Mouse (Mus musculus) thymus, adult 2 months (tissue): ENCODE data around the gene Szt2. TPM values are rescaled to one million over a fixed set of nuclear protein-coding genes. Genes with fewer than 3 reads are reported as not detected.

ENCODE experiments used
- DNase-seq: peaks from one replicate; pipeline ENCODE4 v3.0.0; 2021
- H3K27ac ChIP-seq: fragments of 200-500 bp; 2 replicates; pipeline ENCODE4 v1.5.1; 2012; ENCODE audit warnings: low read length, control low read depth; ENCODE audit not compliant: control insufficient read depth, insufficient read depth
- H3K27me3 ChIP-seq: fragments of 200-500 bp; 2 replicates; pipeline ENCODE4 v1.6.1; 2012; ENCODE audit warnings: mild to moderate bottlenecking, low read length, moderate library complexity, mixed read lengths; ENCODE audit not compliant: control insufficient read depth, insufficient read depth
- H3K36me3 ChIP-seq: fragments of 200-500 bp; 2 replicates; pipeline ENCODE4 v1.6.1; 2012; ENCODE audit warnings: mild to moderate bottlenecking, low read length, moderate library complexity; ENCODE audit not compliant: control insufficient read depth, insufficient read depth
- H3K4me1 ChIP-seq: fragments of 200-500 bp; replicated peaks from 2 replicates; pipeline ENCODE4 v1.6.1; 2012; ENCODE audit warnings: low read length; ENCODE audit not compliant: control insufficient read depth, insufficient read depth
- H3K4me3 ChIP-seq: fragments of 200-500 bp; 2 replicates; pipeline ENCODE4 v1.5.1; 2012; ENCODE audit warnings: mild to moderate bottlenecking, low read length, control low read depth, moderate library complexity; ENCODE audit not compliant: control insufficient read depth, insufficient read depth
- CTCF ChIP-seq: fragments of 200-500 bp; IDR thresholded peaks from 2 replicates; pipeline ENCODE4 v1.5.1; 2012; ENCODE audit warnings: mild to moderate bottlenecking, control low read depth, low read length, moderate library complexity, borderline replicate concordance; ENCODE audit not compliant: control insufficient read depth, poor library complexity, insufficient read depth; ENCODE audit errors: extremely low read depth
- POLR2A ChIP-seq: fragments of 200-500 bp; IDR thresholded peaks from 2 replicates; pipeline ENCODE4 v1.6.1; 2012; ENCODE audit warnings: mild to moderate bottlenecking, low read length, control low read depth, moderate library complexity; ENCODE audit not compliant: control insufficient read depth, poor library complexity, insufficient read depth; ENCODE audit errors: extremely low read depth
- WGBS: fragments of 180-500 bp; shearing (Covaris S2); methylation state at CpG from one replicate; pipeline ENCODE4 v1.1.7; 2018; 5-methylcytosine and 5-hydroxymethylcytosine counted together
- polyA plus RNA-seq: library from polyadenylated mRNA; depleted of rRNA; stranded (reverse); fragments of >200 nt; gene quantifications from 2 replicates; pipeline ENCODE4 v1.2.3, GENCODE M21; 2012; rRNA removed

Gene Szt2
- polyA plus RNA-seq, 1 experiment: 90.6 TPM

DNA sequence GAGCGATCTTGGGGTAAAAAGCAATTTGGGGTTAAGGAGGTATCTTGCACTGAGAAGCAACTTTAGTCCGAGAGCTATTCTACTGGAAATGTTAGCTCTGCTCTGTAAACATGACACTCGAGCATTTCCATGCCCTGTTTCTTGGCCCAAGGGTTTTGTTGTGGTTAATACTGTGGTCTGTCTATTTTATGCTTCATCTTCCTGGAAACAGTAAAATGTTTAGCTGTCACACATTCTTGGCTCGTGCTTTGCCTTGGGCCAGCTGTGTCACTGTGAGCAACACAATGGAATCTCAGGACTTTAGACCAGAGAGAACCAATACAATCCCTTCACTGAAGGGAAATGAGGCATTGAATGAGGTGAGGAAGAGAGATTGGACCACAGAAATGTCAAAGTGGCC is 77.3 kb downstream of the Szt2 start:
- DNase-seq: no peak
- Histone ChIP-seq H3K27me3 (no peaks in the 10 kb centered on the region), H3K4me3 (no peak overlapping the region), H3K4me1 (no peaks in the 10 kb centered on the region), H3K27ac (no peak overlapping the region), H3K36me3 (no peaks in the 10 kb centered on the region)
- 21% methylated on average over 4 of the region's 4 CpGs for WGBS
- no peak for TF ChIP-seq POLR2A
- TF ChIP-seq CTCF: no peak

DNA sequence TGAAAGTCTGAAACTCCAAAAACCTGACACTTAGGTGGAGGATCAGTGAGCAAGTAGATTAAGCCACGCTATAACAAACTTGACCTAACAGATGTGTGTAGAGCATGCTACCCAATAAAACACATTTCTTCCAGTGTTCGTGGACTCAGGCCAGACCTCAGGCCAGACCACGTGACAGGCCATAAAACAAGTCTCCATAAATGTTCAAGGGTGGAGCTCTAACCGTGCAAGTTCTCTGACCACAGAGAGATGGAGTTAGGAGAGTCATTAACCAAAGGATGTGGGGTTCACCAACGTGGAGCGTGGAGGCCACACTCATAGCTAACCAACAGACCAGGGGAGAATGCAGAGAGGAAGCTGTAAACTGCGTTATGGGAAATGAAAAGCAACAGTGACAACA is 82.6 kb downstream of the Szt2 start:
- Histone ChIP-seq H3K27ac (no peak overlapping the region), H3K36me3 (no peaks in the 10 kb centered on the region), H3K4me3 (no peak overlapping the region), H3K4me1 (no peaks in the 10 kb centered on the region), H3K27me3 (no peaks in the 10 kb centered on the region)
- WGBS: 13% methylated on average over 7 of the region's 7 CpGs
- DNase-seq: no peak
- no peak for TF ChIP-seq POLR2A
- TF ChIP-seq CTCF: no peak

DNA sequence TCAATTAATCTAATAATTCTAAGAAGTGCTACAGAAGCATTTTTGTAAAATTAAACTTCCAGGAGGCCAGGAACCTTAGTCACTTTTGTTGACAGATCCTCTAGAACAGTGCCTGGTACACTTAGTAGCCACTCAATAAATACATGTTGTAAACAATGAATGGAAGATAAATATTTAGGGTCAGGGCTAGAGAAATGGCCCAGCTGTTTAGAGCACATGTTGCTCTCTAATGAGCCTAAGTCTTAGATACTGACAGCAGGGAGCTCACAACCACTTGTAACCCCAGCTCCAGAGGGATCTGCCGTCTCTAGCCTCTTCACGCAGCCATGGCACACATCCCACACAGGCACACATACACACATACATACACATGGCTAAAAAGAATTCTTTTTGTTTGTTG is 88.4 kb downstream of the Szt2 start:
- no peak for TF ChIP-seq CTCF
- TF ChIP-seq POLR2A: no peak
- WGBS: 95% methylated on average over 2 of the region's 2 CpGs
- H3K36me3 ChIP-seq: no peaks in the 10 kb centered on the region
- no peaks in the 10 kb centered on the region for H3K4me1 ChIP-seq
- no peak for DNase-seq
- H3K4me3 ChIP-seq: no peak overlapping the region
- H3K27ac ChIP-seq: no peak overlapping the region
- H3K27me3 ChIP-seq: no peaks in the 10 kb centered on the region

DNA sequence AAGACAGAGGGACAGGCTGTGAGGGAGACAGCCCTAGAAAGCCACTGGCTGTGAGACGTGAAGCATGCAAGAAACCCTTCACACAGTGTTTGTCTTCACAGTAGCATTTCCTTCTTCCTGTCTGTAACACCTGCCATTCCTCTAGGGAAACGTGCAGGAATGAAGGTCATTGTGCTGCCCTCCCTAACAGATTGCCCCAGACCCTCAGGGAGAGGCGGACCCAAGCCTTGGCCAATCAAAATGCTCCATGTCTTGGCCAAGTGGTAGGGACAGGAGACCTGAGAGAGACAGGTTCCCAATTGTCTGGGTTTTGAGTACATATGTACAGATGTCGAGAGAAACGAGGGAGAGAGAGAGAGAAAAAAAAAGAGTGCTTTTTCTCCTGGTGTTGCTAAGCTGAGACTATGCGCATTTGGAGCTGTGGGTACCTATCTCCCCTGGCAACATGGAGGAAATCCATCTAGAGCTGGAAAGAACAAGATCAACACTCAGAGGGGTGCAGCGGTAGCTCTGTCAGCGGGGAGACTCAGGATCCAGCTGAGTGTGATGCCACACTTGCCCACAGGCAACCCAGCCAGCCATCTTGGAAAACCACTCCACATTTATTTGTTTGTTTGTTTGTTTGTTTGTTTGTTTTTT is 89.2 kb downstream of the Szt2 start:
- no peak overlapping the region for H3K27ac ChIP-seq

DNA sequence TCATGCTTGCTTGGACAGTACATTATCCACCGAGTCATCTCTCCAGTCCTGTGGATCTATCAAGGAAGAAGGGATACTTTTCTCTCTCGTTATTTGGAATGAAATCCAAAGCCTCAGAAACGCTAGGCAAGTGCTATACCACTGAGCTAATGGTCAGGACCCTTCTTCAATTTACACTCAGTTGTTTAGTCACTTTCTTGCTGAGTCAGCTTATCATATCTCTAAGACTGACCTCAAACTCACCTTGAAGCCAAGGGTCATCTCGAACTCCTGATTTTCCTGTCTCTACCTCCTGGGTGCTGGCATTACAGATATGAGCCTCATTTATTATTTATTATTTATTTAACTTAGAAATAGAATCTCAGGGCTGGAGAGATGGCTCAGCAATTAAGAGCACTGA is 92.4 kb downstream of the Szt2 start:
- no peak overlapping the region for H3K4me3 ChIP-seq
- WGBS: 92% methylated on average over 4 of the region's 4 CpGs
- no peak for TF ChIP-seq POLR2A
- TF ChIP-seq CTCF: no peak
- no peaks in the 10 kb centered on the region for H3K4me1 ChIP-seq
- no peak for DNase-seq
- H3K27me3 ChIP-seq: no peaks in the 10 kb centered on the region
- H3K27ac ChIP-seq: no peak overlapping the region
- no peaks in the 10 kb centered on the region for H3K36me3 ChIP-seq

More for the DNA sequence above, 89.2 kb downstream of the Szt2 start:
- TF ChIP-seq CTCF (no peak), POLR2A (no peak)
- Histone ChIP-seq H3K27me3 (no peaks in the 10 kb centered on the region), H3K4me1 (no peaks in the 10 kb centered on the region), H3K36me3 (no peaks in the 10 kb centered on the region), H3K4me3 (no peak overlapping the region)
- DNase-seq: no peak
- 61% methylated on average over 8 of the region's 8 CpGs for WGBS

DNA sequence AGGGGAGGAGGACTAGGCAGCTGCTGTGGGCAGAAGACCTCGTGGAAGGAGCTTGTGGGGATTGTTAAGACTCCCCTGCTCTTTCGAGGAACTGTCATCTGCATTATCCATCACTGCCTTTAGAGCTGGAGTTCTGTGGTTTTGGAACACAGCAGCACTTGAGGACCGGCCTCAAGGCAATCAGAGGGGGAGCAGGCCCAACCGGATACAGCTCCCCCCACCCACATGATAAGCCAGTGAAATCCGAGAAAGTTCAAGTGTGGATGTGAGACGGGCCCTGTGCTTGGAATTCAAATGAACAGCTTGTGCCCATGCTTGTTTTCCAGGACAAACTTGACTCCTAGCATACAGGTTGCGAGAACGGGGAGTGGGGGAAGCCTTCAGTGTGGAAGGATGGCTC is 93.8 kb downstream of the Szt2 start:
- TF ChIP-seq POLR2A: no peak
- no peak for TF ChIP-seq CTCF
- no peak overlapping the region for H3K27ac ChIP-seq
- no peak for DNase-seq
- no peaks in the 10 kb centered on the region for H3K27me3 ChIP-seq
- no peaks in the 10 kb centered on the region for H3K4me1 ChIP-seq
- 66% methylated on average over 8 of the region's 8 CpGs for WGBS
- H3K4me3 ChIP-seq: no peak overlapping the region
- H3K36me3 ChIP-seq: no peaks in the 10 kb centered on the region

Other genes with a start within 250 kb of the Szt2 start
- 63.9 and 69.2 TPM in 2 replicates for gene Kdm4a, start 229.2 kb downstream of the Szt2 start, polyA plus RNA-seq
- 165 and 202 TPM in 2 replicates for gene Ptprf, start 117.9 kb downstream of the Szt2 start, polyA plus RNA-seq
- gene Med8, start 64 bp upstream of the Szt2 start, polyA plus RNA-seq: 40.1 and 40.8 TPM in 2 replicates
- 127 and 155 TPM in 2 replicates for gene Elovl1, start 18.8 kb upstream of the Szt2 start, polyA plus RNA-seq
- 152 and 211 TPM in 2 replicates for gene Cdc20, start 28.1 kb upstream of the Szt2 start, polyA plus RNA-seq
- gene Mpl, start 48.2 kb upstream of the Szt2 start, polyA plus RNA-seq: 0.11 and 0.28 TPM in 2 replicates
- gene Tie1, start 80.8 kb upstream of the Szt2 start, polyA plus RNA-seq: 9.4 and 11.7 TPM in 2 replicates
- gene 2610528J11Rik, start 117.7 kb upstream of the Szt2 start, polyA plus RNA-seq: 1.6 and 2.1 TPM in 2 replicates
- gene Tmem125, start 134.8 kb upstream of the Szt2 start, polyA plus RNA-seq: 1.7 and 2.1 TPM in 2 replicates
- 0.05 TPM in 2 replicates for gene Cfap57, start 211.5 kb upstream of the Szt2 start, polyA plus RNA-seq
- gene Ebna1bp2, start 211.5 kb upstream of the Szt2 start, polyA plus RNA-seq: 29.7 and 32.1 TPM in 2 replicates
- gene Olfr62, start 249.7 kb upstream of the Szt2 start, polyA plus RNA-seq: not detected in 2 replicates